Mouse (Mus musculus) myocyte (in vitro differentiated cells): ENCODE data around the gene Sbk1. TPM values are rescaled to one million over a fixed set of nuclear protein-coding genes. Genes with fewer than 3 reads are reported as not detected.

ENCODE experiments used
- H3K27me3 ChIP-seq: one replicate; pipeline ENCODE4 v1.6.1; 2011; ENCODE audit not compliant: control insufficient read depth, insufficient read depth, insufficient read length
- H3K36me3 ChIP-seq: one replicate; pipeline ENCODE4 v1.6.1; 2011; ENCODE audit not compliant: control insufficient read depth, insufficient read depth
- H3K4me2 ChIP-seq: one replicate; pipeline ENCODE4 v1.6.1; 2011; ENCODE audit warnings: low read depth, control low read depth
- H3K4me3 ChIP-seq: one replicate; pipeline ENCODE4 v1.5.1; 2011; ENCODE audit warnings: mild to moderate bottlenecking, control low read depth, moderate library complexity
- H3K79me2 ChIP-seq: one replicate; pipeline ENCODE4 v1.6.1; 2011; ENCODE audit not compliant: control insufficient read depth, insufficient read depth
- H3ac ChIP-seq: one replicate; pipeline ENCODE4 v1.6.1; 2011; ENCODE audit not compliant: control insufficient read depth, insufficient read length
- CEBPB ChIP-seq: IDR thresholded peaks from 2 replicates; pipeline ENCODE4 v1.6.1; 2011; ENCODE audit warnings: mild to moderate bottlenecking, moderate library complexity; ENCODE audit not compliant: poor library complexity, insufficient read depth, severe bottlenecking
- E2F4 ChIP-seq: IDR thresholded peaks from one replicate; pipeline ENCODE4 v1.6.1; 2011; ENCODE audit warnings: mild to moderate bottlenecking, control low read depth, moderate library complexity; ENCODE audit not compliant: insufficient read depth
- MAX ChIP-seq: IDR thresholded peaks from one replicate; pipeline ENCODE4 v1.6.1; 2011; ENCODE audit warnings: low read depth, mild to moderate bottlenecking, control low read depth
- MYOD1 ChIP-seq, 3 experiments: IDR thresholded peaks; one replicate each; pipeline ENCODE4 v1.6.1; 2011; ENCODE audit warnings: control low read depth in 2 of 3, low read depth in 2 of 3, mild to moderate bottlenecking in 2 of 3, moderate library complexity in 1 of 3; ENCODE audit not compliant: insufficient read length in 2 of 3, control insufficient read depth in 1 of 3
- MYOG ChIP-seq, 3 experiments: IDR thresholded peaks; one replicate each; pipeline ENCODE4 v1.6.1; 2011; ENCODE audit warnings: control low read depth in 2 of 3, low read depth in 2 of 3, mild to moderate bottlenecking in 2 of 3; ENCODE audit not compliant: insufficient read length in 2 of 3, control insufficient read depth in 1 of 3, insufficient read depth in 1 of 3
- POLR2A ChIP-seq: IDR thresholded peaks from one replicate; pipeline ENCODE4 v1.6.1; 2011; ENCODE audit warnings: low read depth, mild to moderate bottlenecking, control low read depth, moderate library complexity; ENCODE audit not compliant: insufficient read length
- POLR2AphosphoS2 ChIP-seq: IDR thresholded peaks from one replicate; pipeline ENCODE4 v1.6.1; 2011; ENCODE audit warnings: low read depth, control low read depth; ENCODE audit not compliant: insufficient read length
- REST ChIP-seq: IDR thresholded peaks from one replicate; pipeline ENCODE4 v1.6.1; 2011; ENCODE audit warnings: mild to moderate bottlenecking, control low read depth, moderate library complexity; ENCODE audit not compliant: insufficient read depth, insufficient read length
- SRF ChIP-seq: IDR thresholded peaks from one replicate; pipeline ENCODE4 v1.6.1; 2011; ENCODE audit warnings: low read depth; ENCODE audit not compliant: control insufficient read depth, insufficient read length
- TCF12 ChIP-seq: IDR thresholded peaks from one replicate; pipeline ENCODE4 v1.6.1; 2011; ENCODE audit warnings: mild to moderate bottlenecking, control low read depth; ENCODE audit not compliant: poor library complexity, insufficient read depth, severe bottlenecking
- TCF3 ChIP-seq: IDR thresholded peaks from one replicate; pipeline ENCODE4 v1.6.1; 2011; ENCODE audit warnings: low read depth, control low read depth; ENCODE audit not compliant: insufficient read length
- USF1 ChIP-seq: IDR thresholded peaks from one replicate; pipeline ENCODE4 v1.6.1; 2011; ENCODE audit warnings: low read depth, mild to moderate bottlenecking, control low read depth, moderate library complexity
- polyA plus RNA-seq: library from polyadenylated mRNA; unstranded; fragments of >200 nt; fragmentation: generic; extraction: Trizol; gene quantifications from one replicate; pipeline ENCODE4 v1.2.1, GENCODE M21; 2012; ENCODE audit warnings: missing spikeins

Gene Sbk1
- polyA plus RNA-seq, 1 experiment = 16.1 TPM

DNA sequence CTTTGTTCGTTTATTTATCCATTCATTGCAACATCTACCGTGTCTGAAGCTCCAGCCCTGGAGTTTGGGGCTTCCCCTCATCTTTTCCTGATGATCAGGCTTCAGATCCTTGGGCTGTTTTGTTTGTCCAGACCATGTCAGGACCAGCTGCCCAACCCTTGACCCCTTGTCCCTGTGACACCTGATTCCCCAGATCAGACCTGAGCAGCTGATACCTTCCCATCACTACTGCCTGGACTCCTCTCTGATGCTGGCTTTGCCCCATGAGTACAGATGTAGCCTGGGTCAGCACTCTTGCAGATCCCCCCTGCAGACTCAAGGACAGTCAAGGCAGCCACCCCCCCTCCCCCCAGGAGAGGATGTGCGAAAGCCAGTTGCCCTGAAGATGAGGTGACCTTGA is 1.7 kb downstream of the Sbk1 start:
- H3K4me3 ChIP-seq = no peak overlapping the region

GRCm38 (mm10) chr7:126274626-126275025 is 2.2 kb downstream of the Sbk1 start:
- Histone ChIP-seq H3K4me2 (no peak overlapping the region), H3K27me3 (no peaks in the 10 kb centered on the region), H3K79me2 (no peaks in the 10 kb centered on the region), H3ac (no peak overlapping the region), H3K36me3 (no peaks in the 10 kb centered on the region), H3K4me3 (no peak overlapping the region)
- no peak for TF ChIP-seq CEBPB
- TF ChIP-seq MAX = no peak
- TF ChIP-seq TCF12 = no peak
- no peak for TF ChIP-seq TCF3
- no peak for TF ChIP-seq E2F4
- no peak for TF ChIP-seq POLR2AphosphoS2
- no peak for TF ChIP-seq USF1
- no peak for TF ChIP-seq MYOD1 (IDR thresholded peaks at IDR 0.05; ENCODE audit: control insufficient read depth in 1 of 3, insufficient read length in 2 of 3, low read depth in 2 of 3)

More for the DNA sequence above, 1.7 kb downstream of the Sbk1 start:
- TF ChIP-seq TCF3 (no peak), POLR2AphosphoS2 (no peak), REST (no peak), MYOG (IDR thresholded peaks at IDR 0.05; ENCODE audit: control insufficient read depth in 1 of 3, insufficient read depth in 1 of 3, insufficient read length in 2 of 3, low read depth in 2 of 3) (no peak), MYOD1 (IDR thresholded peaks at IDR 0.05; ENCODE audit: control insufficient read depth in 1 of 3, insufficient read length in 2 of 3, low read depth in 2 of 3) (no peak), MAX (no peak), POLR2A (no peak), USF1 (no peak), E2F4 (no peak)
- Histone ChIP-seq H3K36me3 (no peaks in the 10 kb centered on the region), H3K4me2 (no peak overlapping the region), H3ac (no peak overlapping the region), H3K79me2 (no peaks in the 10 kb centered on the region), H3K27me3 (no peaks in the 10 kb centered on the region)

- H3K79me2 ChIP-seq = no peaks in the 10 kb centered on the region
- H3K4me2 ChIP-seq = no peak overlapping the region
- no peak overlapping the region for H3K4me3 ChIP-seq
- H3ac ChIP-seq = no peak overlapping the region
- H3K27me3 ChIP-seq = no peaks in the 10 kb centered on the region
- TF ChIP-seq SRF (no peak), MAX (no peak), MYOG (IDR thresholded peaks at IDR 0.05; ENCODE audit: control insufficient read depth in 1 of 3, insufficient read depth in 1 of 3, insufficient read length in 2 of 3, low read depth in 2 of 3) (no peak), USF1 (no peak), POLR2AphosphoS2 (no peak), E2F4 (no peak), TCF12 (no peak), POLR2A (no peak), CEBPB (no peak), REST (no peak)
- no peaks in the 10 kb centered on the region for H3K36me3 ChIP-seq
These were observed 3.3 kb downstream of the Sbk1 start for GRCm38 (mm10) chr7:126275711-126276110.

DNA sequence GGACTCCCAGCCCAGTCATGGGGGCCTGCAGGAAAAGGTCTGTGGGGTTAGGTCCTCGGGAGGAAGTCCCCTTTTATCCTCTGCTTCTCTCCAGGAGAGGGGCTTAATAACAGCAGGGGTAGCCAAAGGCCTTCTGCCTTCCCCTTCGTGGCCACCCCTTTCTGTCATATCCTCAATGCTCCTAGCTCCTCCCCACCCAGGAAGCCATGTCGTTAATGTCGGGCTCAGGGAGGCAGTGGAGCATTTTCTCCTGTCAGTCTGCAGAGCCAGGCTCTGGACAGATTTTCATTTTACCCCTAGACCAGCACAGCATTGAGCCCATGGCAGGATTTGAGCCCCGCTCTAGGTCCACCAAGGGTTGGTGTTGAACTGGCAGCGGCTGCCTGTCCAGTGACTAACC is 3.9 kb downstream of the Sbk1 start:
- Histone ChIP-seq H3K4me3 (no peak overlapping the region), H3K36me3 (no peaks in the 10 kb centered on the region), H3K79me2 (no peaks in the 10 kb centered on the region), H3K4me2 (no peak overlapping the region), H3ac (no peak overlapping the region), H3K27me3 (no peaks in the 10 kb centered on the region)
- TF ChIP-seq TCF3 (no peak), CEBPB (no peak), POLR2A (no peak)

DNA sequence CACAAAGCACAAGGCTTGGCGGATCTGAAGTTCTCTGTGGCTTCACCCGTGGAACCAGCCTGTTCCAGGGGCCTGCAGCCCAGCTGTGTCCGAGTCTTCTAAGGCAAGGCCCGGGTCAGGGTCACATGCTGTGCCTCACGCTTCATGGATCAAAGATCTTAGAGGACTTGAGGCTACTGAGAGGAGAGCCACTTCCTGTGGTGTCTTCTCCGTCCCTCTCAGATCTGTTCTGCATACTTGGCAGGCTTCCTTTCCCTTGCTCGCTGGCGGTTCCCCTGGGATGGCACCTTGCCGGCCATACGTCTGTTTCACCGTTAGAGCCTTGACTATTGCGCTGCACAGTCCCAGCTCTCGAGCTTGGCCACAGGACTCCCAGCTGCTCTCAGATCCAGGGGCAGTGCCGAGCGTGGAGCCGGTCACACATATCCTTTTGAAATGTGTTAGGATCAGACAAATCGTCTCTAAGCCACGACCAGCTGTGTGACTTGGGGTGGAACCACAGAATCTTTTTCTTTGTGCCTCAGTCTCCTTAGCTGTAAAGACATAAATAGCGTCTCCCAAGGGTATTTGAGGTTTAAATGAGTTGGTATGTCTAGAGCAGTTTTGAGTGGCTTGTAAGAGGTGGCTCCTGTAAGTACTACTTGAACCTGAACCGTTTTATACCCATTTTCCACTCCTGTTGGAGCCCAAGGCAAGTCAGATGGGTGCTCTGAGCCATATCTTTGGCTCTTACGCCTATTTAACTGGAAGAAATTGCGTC is 5.3 kb downstream of the Sbk1 start:
- no peak overlapping the region for H3K4me2 ChIP-seq
- H3K4me3 ChIP-seq = no peak overlapping the region

More for the DNA sequence above, 5.3 kb downstream of the Sbk1 start:
- no peaks in the 10 kb centered on the region for H3K27me3 ChIP-seq
- no peaks in the 10 kb centered on the region for H3K36me3 ChIP-seq
- no peaks in the 10 kb centered on the region for H3K79me2 ChIP-seq
- no peak overlapping the region for H3ac ChIP-seq
- TF ChIP-seq TCF12 = no peak
- TF ChIP-seq MYOG (IDR thresholded peaks at IDR 0.05; ENCODE audit: control insufficient read depth in 1 of 3, insufficient read depth in 1 of 3, insufficient read length in 2 of 3, low read depth in 2 of 3) = no peak
- TF ChIP-seq POLR2A = no peak
- no peak for TF ChIP-seq POLR2AphosphoS2
- TF ChIP-seq REST = no peak
- TF ChIP-seq TCF3 = no peak
- no peak for TF ChIP-seq E2F4
- no peak for TF ChIP-seq USF1
- TF ChIP-seq MAX = no peak
- TF ChIP-seq SRF = no peak
- TF ChIP-seq MYOD1 (IDR thresholded peaks at IDR 0.05; ENCODE audit: control insufficient read depth in 1 of 3, insufficient read length in 2 of 3, low read depth in 2 of 3) = no peak
- TF ChIP-seq CEBPB = no peak
